Mouse (Mus musculus): Measurements from ENCODE around the gene Ace2.

Ace2 gene

DNA sequence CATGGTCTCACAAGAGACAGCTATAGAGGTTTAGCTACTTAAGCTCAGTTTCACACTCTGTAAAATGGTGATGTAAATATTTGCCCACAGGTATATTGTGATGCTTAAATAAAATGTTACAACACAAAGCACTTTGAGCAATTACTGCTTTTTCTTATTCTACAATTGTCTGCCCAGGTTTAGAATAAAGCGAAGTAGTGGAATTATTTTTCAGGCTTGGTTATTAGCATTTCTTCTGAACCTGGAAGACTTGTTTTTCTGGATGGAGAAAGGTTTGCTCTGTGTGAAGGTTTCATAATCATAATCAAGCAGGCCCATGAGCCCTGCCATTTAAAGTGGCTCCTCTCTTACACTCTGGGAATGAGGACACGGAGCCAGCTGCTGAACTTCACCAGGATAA, at the start of gene Ace2:
TSS of gene Ace2 (plus strand) at position 301 of the 400 bp plus-strand sequence.
- DNase-seq (ENCODE audit: low spot score) = no peak

DNA sequence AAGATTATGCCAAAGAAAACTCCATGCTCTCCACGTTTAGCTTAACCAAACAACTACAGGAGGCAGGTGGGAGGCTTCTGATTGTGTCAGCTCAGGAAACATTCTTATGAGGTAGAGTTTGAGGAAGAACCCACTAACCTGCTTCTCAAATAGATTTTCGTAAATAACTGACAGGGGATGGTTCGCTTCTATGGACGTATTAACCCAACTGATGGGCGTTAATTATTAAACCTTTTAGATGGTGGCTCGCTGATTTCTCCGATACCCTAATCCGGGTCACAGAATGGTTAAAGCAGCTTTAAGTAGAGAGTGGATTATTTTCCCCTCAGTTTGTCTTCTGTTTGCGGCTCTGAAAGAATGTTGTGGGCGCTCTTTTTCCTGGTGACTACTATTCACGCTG, 49.2 kb upstream of the Ace2 start:
- no peak for DNase-seq (ENCODE audit: low spot score)

DNA sequence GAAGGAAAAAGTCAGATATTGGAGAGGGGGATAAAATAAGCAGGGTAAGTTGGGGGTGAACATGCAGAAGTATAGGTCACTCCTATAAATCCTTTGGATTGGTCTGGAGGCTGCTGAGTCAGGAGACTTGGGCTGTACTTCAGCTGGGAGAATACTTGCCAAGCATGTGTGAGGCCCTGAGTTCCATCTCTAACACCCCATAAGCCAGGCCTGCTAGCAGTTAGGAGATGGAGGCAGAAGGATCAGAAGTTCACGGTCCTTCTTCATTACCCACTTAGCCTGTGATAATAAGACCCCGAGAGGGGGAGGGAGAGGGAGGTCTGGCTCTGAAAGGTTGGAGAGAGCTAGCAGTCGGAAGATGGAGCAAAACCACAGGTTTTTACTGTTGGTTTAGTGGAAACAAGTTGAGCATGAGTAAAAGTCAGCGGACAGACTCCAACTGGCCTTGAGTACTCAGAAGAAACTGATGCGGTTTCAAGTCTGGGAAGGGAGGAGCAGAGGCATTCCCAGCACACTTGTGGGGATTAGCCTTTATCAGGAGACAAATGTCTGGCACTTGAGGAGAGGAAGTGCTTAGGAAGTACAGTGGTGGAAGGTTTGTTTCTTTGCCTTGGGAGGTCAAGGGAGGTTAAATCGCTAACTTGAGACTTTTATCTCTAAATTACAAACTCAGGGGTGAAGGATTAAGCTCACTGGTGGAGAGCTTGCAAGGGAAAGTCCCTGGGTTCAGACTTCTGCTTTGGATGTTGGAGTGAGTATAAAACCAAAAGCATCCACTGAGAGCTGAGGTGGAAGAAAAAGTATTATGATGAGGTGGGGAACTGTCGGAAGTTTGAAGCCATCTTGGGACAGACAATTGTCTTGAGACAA, 46.6 kb upstream of the Ace2 start:
- no peak for DNase-seq (ENCODE audit: low spot score)

DNA sequence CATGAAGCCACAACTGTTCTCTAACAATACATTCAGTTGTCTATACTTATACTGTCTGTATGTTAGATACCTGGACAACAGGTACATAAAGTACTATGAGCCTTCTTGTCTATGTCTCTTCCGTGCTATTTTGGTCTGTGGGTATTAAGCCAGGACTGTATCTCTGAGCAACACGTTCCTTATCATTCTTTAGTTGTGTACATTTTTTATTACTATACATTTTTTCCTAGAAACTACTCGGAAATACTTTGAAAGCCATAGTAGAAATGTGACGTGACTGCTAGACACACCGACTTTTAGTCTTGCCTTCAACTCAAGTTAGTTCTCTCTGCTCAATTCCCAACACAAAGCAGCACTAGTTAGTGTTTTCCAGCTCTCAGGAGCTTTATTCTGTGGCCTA, 45.7 kb upstream of the Ace2 start:
- no peak for DNase-seq (ENCODE audit: low spot score)

DNA sequence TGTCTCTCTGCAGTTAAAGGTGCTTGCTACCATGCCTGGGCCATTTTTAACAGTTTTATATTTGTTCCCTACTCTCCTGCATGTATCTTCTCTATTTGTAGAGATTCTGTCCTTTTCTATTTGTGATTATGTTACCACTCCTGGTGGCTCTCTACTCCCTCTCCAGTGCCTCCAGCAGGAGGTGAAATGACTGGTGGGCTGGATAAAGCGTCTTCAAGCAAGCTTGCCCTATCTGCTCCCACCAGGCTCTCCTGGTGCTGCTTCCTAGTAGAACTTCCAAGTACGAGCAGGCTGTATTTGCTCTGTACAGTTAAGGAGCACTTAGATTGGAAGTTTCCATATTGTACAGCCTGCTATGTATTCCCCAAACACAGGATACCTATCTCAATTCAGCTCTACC, 43.3 kb upstream of the Ace2 start:
- DNase-seq (ENCODE audit: low spot score) = no peak

DNA sequence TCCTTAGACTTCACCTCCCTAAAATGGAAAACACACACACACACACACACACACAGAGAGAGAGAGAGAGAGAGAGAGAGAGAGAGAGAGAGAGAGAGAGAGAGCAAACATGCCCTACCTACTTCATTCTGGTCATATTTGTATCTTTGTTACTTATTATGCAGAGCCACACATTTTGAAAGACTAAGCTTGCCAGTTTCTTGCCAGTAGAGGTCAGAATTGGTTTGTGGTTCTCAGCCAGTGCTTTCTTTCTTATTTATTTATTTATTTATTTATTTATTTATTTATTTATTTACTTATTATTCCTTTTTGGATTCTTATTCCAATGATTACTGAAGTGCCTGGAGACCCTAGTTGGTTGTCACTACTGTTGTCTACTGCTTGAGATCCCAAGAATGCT, 37.6 kb upstream of the Ace2 start:
- no peak for DNase-seq (ENCODE audit: low spot score)

DNA sequence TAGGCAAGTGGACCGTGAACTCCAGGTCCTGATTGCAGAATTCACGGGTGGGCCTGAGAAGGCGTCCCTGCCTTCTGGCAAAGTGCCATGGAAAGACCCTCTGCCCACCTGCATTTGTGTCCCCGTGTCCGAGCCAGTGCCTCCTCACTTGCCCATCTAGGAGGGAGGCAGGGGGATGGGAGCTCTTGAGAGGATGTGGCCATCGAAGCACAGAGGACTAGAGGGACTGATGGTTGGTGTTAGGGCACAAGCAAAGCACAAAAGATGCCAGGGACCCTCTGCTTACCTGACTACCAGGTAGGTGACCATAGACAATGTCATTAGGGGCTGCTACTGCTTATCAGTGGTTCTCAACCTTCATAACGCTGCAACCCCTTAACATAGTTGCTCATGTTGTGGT, 36.9 kb upstream of the Ace2 start:
- no peak for DNase-seq (ENCODE audit: low spot score)

DNA sequence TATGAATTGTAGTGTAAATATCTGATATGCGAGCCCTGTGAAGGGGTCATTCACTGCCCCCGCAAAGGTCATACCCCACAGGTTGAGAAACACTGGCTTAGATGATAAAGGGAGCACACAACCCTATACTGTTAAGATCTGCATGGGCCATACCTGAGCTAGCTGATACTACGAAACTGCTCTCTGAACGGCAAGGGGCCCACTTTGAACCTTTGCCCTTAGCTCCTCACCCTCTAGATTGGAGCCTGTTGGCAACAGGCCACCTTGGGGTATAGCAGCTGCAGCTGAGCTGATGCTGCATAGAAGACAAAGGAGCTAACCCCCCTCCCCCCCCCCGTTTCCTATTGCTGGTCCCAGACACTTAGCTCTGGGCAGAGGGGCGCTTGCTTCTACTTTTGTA, 36.5 kb upstream of the Ace2 start:
- no peak for DNase-seq (ENCODE audit: low spot score)

DNA sequence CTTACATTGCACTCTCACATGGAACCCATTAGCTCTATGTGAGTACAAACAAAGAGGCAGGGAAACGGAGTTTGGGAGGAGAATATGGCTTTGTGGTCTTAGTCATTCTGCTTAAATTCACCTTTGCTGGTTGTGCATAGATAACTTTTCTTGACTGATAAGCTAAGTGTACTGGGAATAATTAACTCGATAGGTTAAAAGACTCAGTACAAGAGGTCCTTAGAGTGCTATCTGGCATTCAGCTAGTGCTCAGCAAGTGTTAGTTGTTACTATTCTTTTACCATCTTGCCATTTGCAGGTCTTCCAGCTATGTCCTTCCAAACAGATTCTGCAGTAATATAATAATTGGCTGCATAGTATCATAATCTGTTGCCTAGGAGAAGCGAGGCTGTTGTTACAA, 28.0 kb upstream of the Ace2 start:
- no peak for DNase-seq (ENCODE audit: low spot score)

DNA sequence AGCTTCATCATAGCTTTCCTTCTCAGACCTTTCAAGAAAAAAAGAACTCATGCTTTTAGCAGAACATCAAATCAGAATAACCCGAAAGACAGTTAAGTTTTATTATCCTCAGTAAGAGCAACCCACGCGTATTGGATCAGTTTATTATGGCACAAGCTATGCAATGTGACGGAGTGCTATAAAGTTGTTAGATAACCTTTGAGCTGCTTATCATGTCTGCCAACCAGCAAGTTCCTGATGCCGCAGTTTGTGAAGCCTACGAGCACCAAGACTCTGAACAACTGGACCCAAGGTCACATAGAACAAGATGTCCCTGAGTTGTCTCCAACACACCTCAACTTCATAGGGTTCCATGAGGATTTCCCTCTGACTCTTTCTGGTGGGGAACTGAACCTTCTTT, 25.4 kb upstream of the Ace2 start:
- DNase-seq (ENCODE audit: low spot score) = no peak

DNA sequence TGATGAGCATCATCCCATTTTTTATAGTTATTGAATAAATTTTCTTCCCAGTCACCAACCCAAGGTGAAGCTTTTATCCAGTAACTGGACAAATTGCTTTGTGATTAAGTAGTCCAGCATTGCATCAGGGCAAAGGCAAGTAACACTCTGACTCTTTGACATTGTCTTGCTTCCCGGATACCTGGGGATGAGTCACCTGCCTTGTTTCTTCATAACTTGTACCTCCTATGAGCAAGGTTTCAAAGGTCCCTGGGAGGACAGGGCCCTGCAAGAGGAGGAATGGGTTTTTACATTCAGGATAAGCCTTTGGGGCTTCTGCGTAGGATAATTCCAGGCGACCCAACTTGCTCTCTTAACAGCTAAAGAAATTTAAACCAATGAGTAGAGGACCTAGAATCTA, 15.2 kb upstream of the Ace2 start:
- no peak for DNase-seq (ENCODE audit: low spot score)

DNA sequence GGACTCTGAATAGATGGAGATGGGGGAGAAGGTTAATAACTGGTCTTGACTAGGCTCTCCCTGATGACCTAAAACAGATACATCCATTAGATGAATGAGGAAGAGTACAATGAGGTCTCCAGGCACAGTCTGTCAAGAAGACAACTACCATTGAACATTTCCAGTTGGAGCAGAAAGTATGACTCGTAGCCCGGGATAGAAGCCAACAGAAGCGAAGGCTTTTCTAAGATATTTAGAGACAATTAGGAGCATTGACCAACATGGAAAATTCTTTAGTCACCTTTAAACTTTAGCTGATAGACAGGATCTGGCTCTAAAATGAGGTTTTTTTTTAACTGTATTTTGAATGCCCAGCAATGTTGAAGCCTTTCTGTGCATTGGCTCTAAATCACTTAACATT, 5.6 kb upstream of the Ace2 start:
- no peak for DNase-seq (ENCODE audit: low spot score)

DNA sequence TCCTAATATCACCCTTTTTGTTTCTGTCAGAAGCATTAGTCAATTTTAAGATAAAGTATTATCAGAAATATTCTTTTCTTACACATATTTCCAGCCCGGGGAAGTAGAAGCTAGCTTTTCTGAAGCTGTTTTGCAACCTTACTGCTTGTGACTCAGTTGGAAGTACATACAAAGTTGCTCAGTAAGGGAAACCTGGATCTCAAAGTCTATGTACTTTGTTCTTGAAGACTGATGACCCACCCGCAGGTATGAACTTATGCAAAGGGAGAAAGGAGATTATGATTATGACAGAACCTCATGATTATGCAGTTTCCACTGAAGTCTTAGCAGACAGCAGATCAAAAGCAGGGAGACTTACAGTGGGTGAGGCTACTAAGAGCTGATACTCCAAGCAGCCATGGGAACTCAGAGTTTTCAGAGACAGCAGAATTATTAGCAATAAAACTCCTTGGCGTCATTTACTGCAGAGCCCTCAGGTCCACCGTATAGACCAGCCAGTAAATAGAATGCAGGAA, 3.8 kb upstream of the Ace2 start:
- no peak for DNase-seq (ENCODE audit: low spot score)

DNA sequence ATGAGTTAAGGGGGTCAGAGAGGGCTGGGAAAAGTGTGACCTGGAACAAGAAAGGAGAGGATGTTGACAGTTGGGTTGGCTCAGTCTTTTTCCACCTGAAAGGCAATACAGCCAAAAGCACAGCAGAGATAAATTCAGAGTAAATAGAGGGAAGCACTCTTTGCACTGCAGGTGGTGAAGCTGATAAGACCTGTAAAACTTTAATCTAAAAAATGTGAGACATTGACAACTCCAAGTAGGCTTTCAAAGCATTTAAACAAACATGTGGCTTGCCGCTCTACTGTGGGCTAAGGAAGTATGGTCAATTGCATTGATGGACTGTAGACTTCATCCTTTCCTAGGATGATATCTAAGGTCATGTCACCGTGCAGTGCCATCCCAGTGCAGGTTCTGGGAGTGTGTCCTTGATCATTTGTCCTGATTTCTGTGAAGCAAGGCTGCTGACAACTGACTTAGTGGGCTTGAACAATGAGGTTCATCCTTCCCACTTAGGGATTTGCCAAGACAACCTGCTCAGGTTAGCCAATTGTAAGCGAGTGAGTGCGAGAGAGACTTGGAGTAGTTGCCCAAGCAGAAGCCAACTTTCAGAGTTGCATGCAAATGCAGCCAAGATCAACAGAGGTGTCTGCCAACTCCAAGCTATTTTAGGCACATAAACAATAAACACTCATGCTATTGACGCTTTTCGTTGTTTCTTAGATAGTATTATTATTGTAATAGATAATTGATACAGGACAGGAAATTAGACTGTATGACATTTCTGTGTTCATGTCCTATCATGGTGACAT, 6.5 kb downstream of the Ace2 start:
- DNase-seq (ENCODE audit: low spot score) = no peak

DNA sequence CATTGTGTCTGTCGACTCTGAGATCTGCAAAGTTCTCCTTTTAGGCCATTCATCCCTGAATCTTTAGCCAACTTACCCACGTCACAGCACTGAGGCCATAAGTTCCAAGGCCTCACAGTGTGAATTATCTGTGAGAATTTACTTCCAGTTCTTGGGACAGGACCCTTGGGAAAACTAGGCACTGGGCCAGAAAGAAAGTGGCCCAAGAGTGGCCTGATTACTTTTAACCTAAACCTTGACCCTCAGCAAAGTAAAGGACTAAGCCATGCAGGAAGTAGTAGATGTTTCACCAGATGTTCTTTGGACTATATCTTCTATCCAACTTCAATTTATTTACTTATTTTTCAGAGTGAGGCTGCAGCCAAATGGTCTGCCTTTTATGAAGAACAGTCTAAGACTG, 13.6 kb downstream of the Ace2 start:
- no peak for DNase-seq (ENCODE audit: low spot score)

DNA sequence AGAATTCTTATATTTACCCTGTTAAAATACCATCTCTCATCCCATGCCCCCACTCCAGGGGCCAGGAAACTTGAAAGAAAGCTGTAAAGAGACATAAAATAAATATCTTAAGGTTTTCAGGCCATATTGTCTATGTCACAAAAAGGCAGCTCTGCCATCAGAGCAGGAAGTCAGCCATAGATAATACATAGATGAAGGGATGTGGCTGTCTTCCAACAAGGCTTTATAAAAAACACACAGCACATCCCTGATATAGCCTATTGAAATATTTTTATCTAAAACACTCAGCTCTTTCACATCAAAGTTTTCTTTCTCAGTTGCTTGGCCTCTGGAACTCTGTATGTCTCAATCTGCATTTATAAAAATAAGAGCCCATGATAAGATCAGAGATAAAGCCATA, 14.5 kb downstream of the Ace2 start:
- no peak for DNase-seq (ENCODE audit: low spot score)

DNA sequence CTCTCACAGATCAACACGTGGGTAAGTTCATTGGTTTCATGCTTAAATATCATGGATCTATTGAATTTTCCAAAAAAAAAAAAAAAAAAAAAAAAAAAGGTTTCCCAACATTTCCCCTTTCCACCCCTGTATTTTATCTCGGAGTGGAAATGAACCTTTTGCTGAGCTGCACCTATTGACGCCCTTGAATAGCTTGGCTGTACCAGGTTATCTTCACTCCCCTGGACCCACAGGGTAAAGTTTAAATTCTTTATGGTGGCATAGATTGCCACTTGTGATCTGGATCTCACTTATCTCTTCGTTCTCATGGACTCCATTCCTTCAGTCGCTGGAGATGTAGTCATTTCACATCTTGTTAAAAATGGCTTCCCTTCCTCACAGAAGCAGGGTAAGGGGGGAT, 15.5 kb downstream of the Ace2 start:
- no peak for DNase-seq (ENCODE audit: low spot score)

DNA sequence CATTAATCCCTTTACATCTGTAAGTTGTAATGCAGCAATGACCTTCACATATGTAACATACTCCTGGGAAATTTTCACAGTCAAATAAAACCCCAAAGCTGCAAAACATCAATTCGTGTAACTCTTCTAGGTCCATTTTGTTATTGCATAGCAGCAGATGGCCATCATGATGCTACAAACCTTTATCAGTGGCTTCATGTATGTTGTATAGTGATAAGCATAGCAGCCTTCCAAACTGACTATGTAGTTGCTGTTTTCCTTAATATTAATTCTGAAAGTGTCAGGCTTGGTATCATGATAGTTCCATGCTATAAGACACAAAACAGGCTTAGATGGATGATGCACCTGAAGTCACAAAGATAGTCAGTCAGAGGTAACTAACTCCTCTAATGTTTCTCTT, 25.5 kb downstream of the Ace2 start:
- no peak for DNase-seq (ENCODE audit: low spot score)

DNA sequence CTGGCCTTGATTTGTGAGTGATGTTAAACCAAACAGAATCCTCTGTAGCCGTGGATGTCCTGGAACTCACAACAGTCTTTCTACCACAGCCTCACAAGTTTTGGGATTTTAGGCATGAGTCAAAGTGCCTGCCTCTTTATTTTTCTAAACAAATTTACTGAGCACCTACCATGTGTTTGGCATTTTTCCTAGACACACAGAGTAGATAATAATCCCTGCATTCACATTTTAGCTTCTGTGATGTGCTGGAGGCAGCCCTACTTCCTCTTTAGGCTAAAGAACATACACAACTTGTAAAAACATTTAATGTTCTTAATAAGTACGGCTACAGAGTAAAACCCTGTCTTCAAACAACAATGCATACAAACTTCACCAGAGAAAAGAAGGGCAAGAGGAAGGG, 31.9 kb downstream of the Ace2 start:
- DNase-seq (ENCODE audit: low spot score) = no peak

DNA sequence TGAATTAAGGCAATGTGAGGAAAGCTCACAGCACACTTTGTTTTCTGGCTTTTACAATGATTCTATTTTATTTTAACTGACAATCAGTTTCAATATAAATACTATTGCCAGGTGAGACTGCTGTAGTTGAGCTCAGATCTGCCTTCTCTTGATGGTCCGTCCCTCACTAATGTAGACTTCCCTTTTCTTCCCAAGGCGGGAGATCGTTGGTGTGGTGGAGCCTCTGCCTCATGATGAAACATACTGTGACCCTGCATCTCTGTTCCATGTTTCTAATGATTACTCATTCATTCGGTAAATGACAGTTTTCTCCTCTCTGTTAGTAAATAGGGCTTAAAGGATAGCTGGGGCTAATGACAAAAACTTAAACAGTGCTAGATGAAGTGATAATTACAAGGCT, 34.7 kb downstream of the Ace2 start:
- no peak for DNase-seq (ENCODE audit: low spot score)

DNA sequence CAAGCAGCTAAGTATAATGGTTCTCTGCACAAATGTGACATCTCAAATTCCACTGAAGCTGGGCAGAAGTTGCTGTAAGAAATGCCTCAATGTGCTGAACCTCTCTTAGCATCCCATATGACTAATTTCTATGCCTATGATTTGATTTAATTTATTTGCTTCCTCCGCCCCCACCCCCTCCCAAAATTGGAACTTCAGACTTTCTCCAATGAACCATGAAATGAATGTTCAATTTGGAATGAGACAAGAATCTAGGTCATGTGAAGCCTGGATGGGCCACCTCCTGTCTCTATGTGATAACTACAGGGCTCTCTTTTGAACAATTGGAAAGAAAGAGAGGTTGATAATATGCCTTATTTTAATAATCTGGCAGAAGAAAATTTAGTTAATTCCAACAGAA, 36.2 kb downstream of the Ace2 start:
- DNase-seq (ENCODE audit: low spot score) = no peak

DNA sequence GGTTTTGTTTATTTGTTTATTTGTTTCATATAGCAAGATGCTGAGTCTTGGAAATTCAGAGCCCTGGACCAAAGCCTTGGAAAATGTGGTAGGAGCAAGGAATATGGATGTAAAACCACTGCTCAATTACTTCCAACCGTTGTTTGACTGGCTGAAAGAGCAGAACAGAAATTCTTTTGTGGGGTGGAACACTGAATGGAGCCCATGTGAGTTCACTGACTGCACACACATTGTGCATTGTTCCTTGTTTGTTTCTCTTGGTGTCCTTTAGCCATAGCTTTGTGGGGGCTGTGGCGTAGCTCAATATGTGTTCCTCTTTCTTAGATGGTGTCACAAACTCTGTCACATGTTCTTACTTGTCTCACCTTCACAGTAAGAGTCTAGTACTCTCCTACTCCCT, 36.6 kb downstream of the Ace2 start:
- DNase-seq (ENCODE audit: low spot score) = no peak

DNA sequence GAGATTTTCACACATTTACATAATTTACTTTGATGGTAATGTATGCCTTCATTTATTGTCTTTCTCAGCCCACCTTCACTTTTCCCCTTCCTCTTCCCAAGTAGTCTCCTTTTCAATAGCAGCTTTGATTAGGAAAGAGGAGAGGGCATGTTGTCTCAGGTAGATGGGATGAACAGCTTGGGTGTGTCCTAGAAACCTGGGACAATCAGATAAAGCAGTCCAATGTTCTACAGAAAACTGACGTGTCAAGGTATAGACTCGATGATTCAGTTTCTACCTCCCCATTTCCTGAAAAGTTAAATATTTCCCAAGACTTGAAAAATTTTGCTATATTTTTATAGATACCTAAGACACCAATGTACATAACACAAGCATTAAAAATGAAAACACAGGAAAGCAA, 39.7 kb downstream of the Ace2 start:
- no peak for DNase-seq (ENCODE audit: low spot score)

Measured in T-cell, adult 2 months (primary cell).